Mouse (Mus musculus): ENCODE results near the gene Ap5s1. TPM values are rescaled to one million over a fixed set of nuclear protein-coding genes. Genes with fewer than 3 reads are reported as not detected.

The Ap5s1 gene
- 12.5 TPM for polyA plus RNA-seq (2014; fragmentation: Illumina TruSeq; extraction: RNeasy Lipid Tissue Mini Kit (QIAGEN cat#74804); ENCODE audit: insufficient read depth, low read depth, low replicate concordance)

DNA sequence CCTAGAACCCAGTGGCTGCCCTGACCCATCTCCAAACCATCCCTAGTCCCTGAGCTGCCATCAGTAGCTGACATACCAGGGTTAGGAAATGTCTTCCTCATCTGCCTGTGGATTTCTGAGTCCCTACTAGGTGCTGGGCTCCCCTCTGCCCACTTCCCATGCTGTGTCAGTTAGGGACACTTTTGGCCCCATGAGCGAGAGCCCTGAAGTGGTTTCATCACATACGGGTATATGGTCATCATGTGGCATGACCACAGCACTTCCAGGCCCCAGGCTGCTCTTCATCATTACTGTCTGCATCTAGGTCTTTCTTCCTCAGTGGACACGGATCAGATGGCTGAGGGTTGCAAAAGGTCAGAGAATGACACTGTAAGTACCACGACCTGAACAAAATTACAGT, at the start of gene Ap5s1:
Gene Ap5s1, plus strand, starts transcription at position 301 of the 400 bp plus-strand sequence.

DNA sequence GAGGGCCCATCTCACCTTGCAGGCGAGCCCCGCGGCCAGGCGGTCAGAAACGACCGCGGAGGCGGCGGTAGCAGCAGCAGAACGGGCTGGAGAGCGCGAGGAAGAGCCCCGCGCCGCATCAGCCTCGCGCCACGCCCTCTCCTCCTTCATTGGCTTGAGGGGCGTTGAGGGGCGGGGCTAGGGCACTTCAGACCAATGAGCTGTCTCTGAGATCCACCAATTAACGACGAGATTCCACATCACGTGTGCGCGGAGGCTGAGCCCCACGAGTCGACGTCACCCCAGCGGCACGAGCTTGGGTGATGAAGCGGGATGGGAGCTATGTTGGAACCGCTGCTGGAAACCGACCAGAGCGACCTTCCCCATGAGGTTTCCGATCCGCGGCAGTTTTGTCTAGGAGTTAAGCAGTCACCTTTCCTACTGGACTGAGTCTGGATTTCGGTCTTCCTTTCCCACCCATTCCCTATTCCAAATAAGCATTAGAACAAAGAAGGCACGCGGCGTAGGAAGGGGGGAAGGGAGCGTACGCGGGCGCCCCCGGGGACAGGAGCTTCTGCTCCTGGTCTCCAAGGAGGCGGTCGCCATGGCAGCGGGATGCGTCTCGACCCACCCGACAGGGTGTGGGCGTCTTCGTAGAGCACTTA, 46.8 kb upstream of the Ap5s1 start, which contains the start of gene 1700037H04Rik:
Gene 1700037H04Rik, minus strand, starts transcription at position 144 of the 644 bp plus-strand sequence.

DNA sequence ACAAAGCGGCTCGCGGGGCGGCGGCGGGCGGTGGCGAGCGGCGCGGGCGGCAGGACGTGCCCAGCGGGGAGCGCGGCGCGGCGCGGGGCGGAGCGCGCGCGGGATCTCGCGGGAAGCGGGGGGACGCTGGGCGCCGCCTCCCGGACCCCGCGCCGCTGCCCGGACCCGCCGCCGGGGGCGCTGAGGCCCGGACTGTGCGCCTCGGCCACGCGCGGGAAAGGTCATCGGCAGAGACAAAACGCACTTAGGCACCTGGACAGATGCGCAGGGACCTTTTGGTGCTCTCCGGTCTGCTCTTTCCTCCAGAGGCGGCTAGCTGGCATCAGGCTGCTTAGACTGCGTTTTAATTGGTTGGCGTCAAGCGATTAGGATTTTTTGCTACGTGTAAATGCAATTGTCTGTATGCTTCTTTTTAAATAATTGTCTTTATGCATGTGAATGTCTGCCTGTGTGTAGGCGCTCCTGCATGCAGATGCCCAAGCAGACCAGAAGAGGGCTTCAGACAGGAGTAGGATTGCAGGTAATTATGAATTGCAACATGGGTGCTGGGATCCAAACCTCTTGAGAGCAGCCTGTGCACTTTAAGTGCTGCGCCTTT, 26.8 kb upstream of the Ap5s1 start, which contains the start of gene Cenpb:
Gene Cenpb, minus strand, starts transcription at position 78 of the 598 bp plus-strand sequence.

DNA sequence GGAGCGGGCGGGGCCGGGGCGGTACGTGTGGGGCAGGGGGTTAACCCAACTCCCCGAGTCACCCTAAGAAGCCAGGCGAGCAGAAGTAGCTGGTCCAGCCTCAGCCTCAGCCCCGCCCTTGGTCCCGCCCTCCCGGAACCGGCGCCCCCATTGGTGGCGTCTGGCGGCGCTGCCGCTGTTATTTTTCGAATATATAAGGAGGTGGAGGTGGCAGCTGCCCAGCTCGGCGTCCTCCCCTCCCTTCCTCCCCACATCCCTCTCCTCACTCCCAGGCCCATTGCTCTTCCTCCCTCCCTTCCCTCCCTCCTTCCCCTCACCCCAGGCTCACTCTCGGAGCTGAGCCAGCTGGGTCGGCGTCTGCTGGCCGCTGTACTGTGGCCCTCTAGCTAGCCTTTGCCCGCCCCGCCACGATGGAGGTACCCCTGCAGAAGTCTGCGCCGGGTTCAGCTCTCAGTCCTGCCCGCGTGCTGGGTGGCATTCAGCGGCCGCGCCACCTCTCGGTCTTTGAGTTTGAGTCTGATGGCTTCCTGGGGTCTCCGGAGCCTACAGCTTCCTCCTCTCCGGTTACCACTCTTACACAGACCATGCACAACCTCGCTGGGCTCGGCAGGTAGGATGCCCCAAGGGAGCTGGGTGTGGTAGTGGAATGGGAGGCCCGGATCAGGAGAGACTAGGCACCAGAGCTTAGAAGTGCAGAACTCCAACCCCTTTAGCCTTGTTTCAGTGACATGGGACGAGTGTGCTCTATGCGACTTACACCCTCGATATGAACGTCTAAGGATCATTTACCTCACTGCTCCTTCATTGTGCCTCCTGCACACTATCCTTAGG, 19.9 kb upstream of the Ap5s1 start, which contains the start of the genes Cdc25b and Spef1:
Gene Cdc25b, plus strand, starts transcription at position 179 of the 831 bp plus-strand sequence.
Gene Spef1, minus strand, starts transcription at position 512 of the 831 bp plus-strand sequence.

DNA sequence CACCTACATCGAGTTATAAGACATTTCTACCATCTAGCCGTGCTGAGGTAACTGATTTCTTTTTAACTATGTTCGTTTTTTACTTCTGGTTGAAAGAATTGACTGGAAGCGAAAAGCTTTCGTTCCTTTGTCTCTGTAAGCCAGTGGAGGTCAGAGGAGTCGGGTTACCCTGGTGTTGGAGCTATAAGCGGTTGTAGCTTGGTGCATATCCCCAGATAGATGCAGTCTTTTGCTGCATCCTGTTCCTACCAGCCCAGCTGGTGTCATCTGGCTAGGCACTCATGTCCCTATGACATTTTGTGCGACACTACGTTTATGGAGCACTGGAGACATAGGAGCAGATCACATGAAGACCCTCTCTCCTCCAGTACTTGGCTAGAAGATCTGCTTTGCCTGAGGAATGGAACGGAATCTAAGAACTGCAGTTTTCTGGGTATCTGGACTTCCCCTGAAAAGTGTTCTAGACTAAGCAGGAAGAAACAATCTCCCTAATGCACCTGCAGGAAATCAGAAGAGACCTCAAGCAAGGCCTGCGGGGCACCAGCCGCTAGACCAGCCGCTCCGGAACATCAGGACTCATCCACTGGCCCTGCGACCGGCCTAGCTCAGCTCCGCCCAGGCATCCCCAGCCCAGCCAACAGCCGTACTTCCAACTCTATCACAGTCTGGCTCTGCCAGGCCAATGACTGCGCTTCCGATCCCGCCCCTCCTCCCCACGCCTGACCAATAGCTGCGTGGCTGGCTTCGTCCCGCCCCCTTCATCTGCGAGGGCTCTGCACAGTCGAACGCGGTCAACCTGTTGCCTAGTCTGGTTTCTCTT, 26.6 kb downstream of the Ap5s1 start, which contains the start of gene Mavs:
Gene Mavs, plus strand, starts transcription at position 757 of the 820 bp plus-strand sequence.

DNA sequence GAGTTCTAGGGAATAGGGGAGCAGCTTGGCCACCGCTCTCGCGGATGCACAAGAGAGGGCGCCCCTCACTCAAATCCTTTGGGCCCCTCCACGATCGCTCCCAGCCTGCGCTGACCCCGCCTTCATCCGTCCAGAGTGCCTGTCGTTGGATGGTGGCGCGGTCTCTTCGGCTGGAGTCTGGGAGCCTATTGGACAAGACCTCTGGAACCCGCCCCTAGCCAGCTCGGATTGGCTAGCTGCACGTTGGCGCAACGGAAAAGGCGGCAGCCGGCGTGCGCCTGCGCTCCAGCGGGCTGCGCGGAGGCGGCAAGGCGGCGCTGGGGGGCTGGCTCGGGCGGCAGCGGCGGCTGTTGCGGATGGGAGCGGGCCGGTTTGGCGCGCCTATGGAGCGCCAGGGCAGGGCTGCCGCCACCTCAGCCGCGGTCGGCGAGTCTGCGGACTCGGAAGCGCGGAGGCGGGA, 55.4 kb downstream of the Ap5s1 start, which contains the start of gene Pank2:
Gene Pank2, plus strand, starts transcription at position 283 of the 460 bp plus-strand sequence.

Other genes with a start within 250 kb of the Ap5s1 start
- gene Gfra4, start 164.0 kb upstream of the Ap5s1 start, polyA plus RNA-seq (2014; fragmentation: Illumina TruSeq; extraction: RNeasy Lipid Tissue Mini Kit (QIAGEN cat#74804); ENCODE audit: insufficient read depth, low read depth, low replicate concordance): 3.0 TPM
- gene Adam33, start 143.3 kb upstream of the Ap5s1 start, polyA plus RNA-seq (2014; fragmentation: Illumina TruSeq; extraction: RNeasy Lipid Tissue Mini Kit (QIAGEN cat#74804); ENCODE audit: insufficient read depth, low read depth, low replicate concordance): 6.4 TPM
- 1.8 TPM for gene Siglec1, start 120.3 kb upstream of the Ap5s1 start, polyA plus RNA-seq (2014; fragmentation: Illumina TruSeq; extraction: RNeasy Lipid Tissue Mini Kit (QIAGEN cat#74804); ENCODE audit: insufficient read depth, low read depth, low replicate concordance)
- 23.7 TPM for gene Hspa12b, start 79.8 kb upstream of the Ap5s1 start, polyA plus RNA-seq (2014; fragmentation: Illumina TruSeq; extraction: RNeasy Lipid Tissue Mini Kit (QIAGEN cat#74804); ENCODE audit: insufficient read depth, low read depth, low replicate concordance)
- gene Gm11037, start 73.6 kb upstream of the Ap5s1 start, polyA plus RNA-seq (2014; fragmentation: Illumina TruSeq; extraction: RNeasy Lipid Tissue Mini Kit (QIAGEN cat#74804); ENCODE audit: insufficient read depth, low read depth, low replicate concordance): not detected
- gene 1700037H04Rik, start 47.0 kb upstream of the Ap5s1 start, polyA plus RNA-seq (2014; fragmentation: Illumina TruSeq; extraction: RNeasy Lipid Tissue Mini Kit (QIAGEN cat#74804); ENCODE audit: insufficient read depth, low read depth, low replicate concordance): 16.9 TPM
- gene Cenpb, start 27.0 kb upstream of the Ap5s1 start, polyA plus RNA-seq (2014; fragmentation: Illumina TruSeq; extraction: RNeasy Lipid Tissue Mini Kit (QIAGEN cat#74804); ENCODE audit: insufficient read depth, low read depth, low replicate concordance): 80.9 TPM
- 11.6 TPM for gene Cdc25b, start 20.1 kb upstream of the Ap5s1 start, polyA plus RNA-seq (2014; fragmentation: Illumina TruSeq; extraction: RNeasy Lipid Tissue Mini Kit (QIAGEN cat#74804); ENCODE audit: insufficient read depth, low read depth, low replicate concordance)
- gene Spef1, start 19.8 kb upstream of the Ap5s1 start, polyA plus RNA-seq (2014; fragmentation: Illumina TruSeq; extraction: RNeasy Lipid Tissue Mini Kit (QIAGEN cat#74804); ENCODE audit: insufficient read depth, low read depth, low replicate concordance): 18.8 TPM
- gene Mavs, start 27.0 kb downstream of the Ap5s1 start, polyA plus RNA-seq (2014; fragmentation: Illumina TruSeq; extraction: RNeasy Lipid Tissue Mini Kit (QIAGEN cat#74804); ENCODE audit: insufficient read depth, low read depth, low replicate concordance): 13.7 TPM
- gene Pank2, start 55.4 kb downstream of the Ap5s1 start, polyA plus RNA-seq (2014; fragmentation: Illumina TruSeq; extraction: RNeasy Lipid Tissue Mini Kit (QIAGEN cat#74804); ENCODE audit: insufficient read depth, low read depth, low replicate concordance): 22.1 TPM
- 1.7 TPM for gene Rnf24, start 145.8 kb downstream of the Ap5s1 start, polyA plus RNA-seq (2014; fragmentation: Illumina TruSeq; extraction: RNeasy Lipid Tissue Mini Kit (QIAGEN cat#74804); ENCODE audit: insufficient read depth, low read depth, low replicate concordance)